Mouse (Mus musculus) liver, adult 2 months (tissue): ENCODE measurements around the gene Psmd13. TPM values are rescaled to one million over a fixed set of nuclear protein-coding genes. Genes with fewer than 3 reads are reported as not detected.

Experiments
- DNase-seq: peaks from one replicate; pipeline ENCODE4 v3.0.0-alpha.2; 2011; ENCODE audit warnings: low read depth, low spot score; ENCODE audit errors: extremely low read depth
- H3K27ac ChIP-seq: fragments of 200-500 bp; replicated peaks from 2 replicates; pipeline ENCODE4 v1.5.1; 2012; ENCODE audit warnings: low read depth, mild to moderate bottlenecking, control low read depth, inconsistent platforms, low read length; ENCODE audit not compliant: insufficient read depth
- H3K27me3 ChIP-seq: fragments of 200-500 bp; 2 replicates; pipeline ENCODE4 v1.6.1; 2012; ENCODE audit warnings: mild to moderate bottlenecking, moderate library complexity, low read length, inconsistent platforms; ENCODE audit not compliant: control insufficient read depth, insufficient read depth
- H3K36me3 ChIP-seq: fragments of 200-500 bp; 2 replicates; pipeline ENCODE4 v1.6.1; 2012; ENCODE audit warnings: low read length, inconsistent platforms; ENCODE audit not compliant: control insufficient read depth, insufficient read depth
- H3K4me1 ChIP-seq: fragments of 200-500 bp; 2 replicates; pipeline ENCODE4 v1.6.1; 2011; ENCODE audit warnings: low read length; ENCODE audit not compliant: control insufficient read depth, insufficient read depth
- H3K4me3 ChIP-seq: fragments of 200-500 bp; 2 replicates; pipeline ENCODE4 v1.5.1; 2011; ENCODE audit warnings: low read depth, mild to moderate bottlenecking, control low read depth, low read length, moderate library complexity; ENCODE audit not compliant: insufficient read depth
- H3K79me2 ChIP-seq: fragments of 200-500 bp; 2 replicates; pipeline ENCODE4 v1.6.1; 2012; ENCODE audit warnings: inconsistent platforms, mild to moderate bottlenecking, low read length, moderate library complexity; ENCODE audit not compliant: control insufficient read depth, insufficient read depth
- H3K9ac ChIP-seq: fragments of 200-500 bp; 2 replicates; pipeline ENCODE4 v1.6.1; 2012; ENCODE audit warnings: low read depth, mild to moderate bottlenecking, control low read depth, inconsistent platforms, low read length
- CTCF ChIP-seq: fragments of 200-500 bp; IDR thresholded peaks from 2 replicates; pipeline ENCODE4 v1.5.1; 2011; ENCODE audit warnings: low read depth, low read length, control low read depth
- POLR2A ChIP-seq: fragments of 200-500 bp; IDR thresholded peaks from 2 replicates; pipeline ENCODE4 v1.6.1; 2011; ENCODE audit warnings: low read length, control low read depth; ENCODE audit not compliant: insufficient read depth; ENCODE audit errors: extremely low read depth
- WGBS: fragments of 180-500 bp; shearing (Covaris S2); methylation state at CpG from one replicate; pipeline ENCODE4 v1.1.7; 2018; 5-methylcytosine and 5-hydroxymethylcytosine counted together
- polyA plus RNA-seq: library from polyadenylated mRNA; depleted of rRNA; stranded (reverse); fragments of >200 nt; gene quantifications from 2 replicates; pipeline ENCODE4 v1.2.3, GENCODE M21; 2012
- total RNA-seq: library from RNA; depleted of rRNA; stranded (reverse); fragments of >200 nt; gene quantifications from 2 replicates; pipeline ENCODE4 v1.2.3, GENCODE M21; 2014

Psmd13 gene
- total and polyA plus RNA-seq, 2 experiments = 51.1 to 102 TPM

DNA sequence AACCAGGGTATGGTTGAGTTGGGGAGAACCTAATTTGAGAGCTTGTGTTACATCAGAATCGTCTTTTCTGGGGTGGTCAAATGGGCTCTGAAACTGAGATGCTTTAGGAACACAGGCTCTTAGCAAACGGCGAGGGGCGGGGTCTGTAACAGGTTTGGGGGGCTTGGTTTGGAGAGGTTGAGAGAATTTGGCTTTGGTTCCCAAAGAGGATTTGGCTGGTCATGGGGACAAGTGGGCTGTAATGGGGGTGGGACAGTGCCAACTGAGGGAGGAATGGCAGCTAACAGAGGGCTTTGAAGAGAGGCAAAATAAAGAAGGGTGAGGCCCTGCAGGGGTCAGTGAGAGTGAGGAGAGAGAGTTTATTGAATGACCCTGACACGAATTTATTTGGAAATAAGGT lies 42.2 kb upstream of the Psmd13 start:
- H3K4me3 ChIP-seq = no peak overlapping the region
- H3K4me1 ChIP-seq = peaks cover 15% of the 10 kb centered on the region
- no peak for DNase-seq
- H3K27ac ChIP-seq = no peak overlapping the region
- TF ChIP-seq CTCF (no peak), POLR2A (no peak)
- 76% methylated on average over 5 of the region's 5 CpGs for WGBS
- H3K36me3 ChIP-seq = peaks cover 20% of the 10 kb centered on the region
- H3K9ac ChIP-seq = no peak overlapping the region
- H3K79me2 ChIP-seq = peaks cover 3% of the 10 kb centered on the region; the same call in 1 of the 2 replicates
- no peaks in the 10 kb centered on the region for H3K27me3 ChIP-seq

DNA sequence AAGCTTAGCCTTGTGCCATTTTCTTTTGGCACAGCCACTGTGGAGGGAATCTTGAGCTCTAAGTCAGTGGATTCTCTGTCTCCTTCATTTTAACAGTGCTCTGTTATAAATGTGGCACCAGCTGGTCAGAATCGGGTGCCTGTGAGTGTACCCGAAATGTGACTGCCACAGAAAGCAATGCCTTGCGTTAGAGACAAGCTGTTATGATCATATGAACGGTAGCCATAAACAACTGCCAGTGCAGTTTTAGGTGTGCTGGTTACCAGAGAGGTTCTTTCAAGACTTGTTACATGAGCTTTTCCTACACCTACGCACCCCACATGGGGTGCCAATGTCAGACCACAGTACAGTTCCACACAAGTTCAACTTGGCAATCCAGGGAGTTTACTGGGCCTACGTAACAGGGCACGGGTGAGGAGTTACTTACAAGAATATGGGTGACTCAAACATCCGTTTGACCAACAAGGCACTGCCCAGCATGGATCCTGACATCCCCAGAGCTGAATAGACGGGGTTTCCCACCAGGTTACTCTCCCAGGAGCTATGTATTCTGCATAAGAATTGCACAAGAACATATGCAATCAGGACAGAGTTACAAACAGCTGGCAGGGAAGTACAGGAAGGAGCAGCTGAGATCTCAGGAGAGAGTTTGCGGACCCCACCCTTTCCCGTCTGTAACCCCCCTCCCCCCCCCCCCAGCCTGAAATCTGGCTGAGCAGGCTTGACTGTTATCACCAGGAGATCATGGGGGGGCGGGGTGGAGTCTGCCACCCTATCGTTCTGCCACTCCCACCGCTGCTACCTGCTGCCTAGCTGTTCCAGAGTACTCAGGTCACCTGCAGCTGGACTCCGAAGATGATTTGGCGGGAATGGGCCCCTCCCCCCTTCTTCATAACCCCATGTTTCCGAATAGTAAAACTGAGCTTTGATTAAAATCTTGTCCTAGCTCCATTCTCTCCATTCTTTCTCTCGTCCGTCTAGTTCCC lies 40.7 kb upstream of the Psmd13 start:
- H3K4me3 ChIP-seq = no peak overlapping the region
- peaks cover 20% of the 10 kb centered on the region for H3K36me3 ChIP-seq
- peak; percentile 50 for DNase-seq
- 43% methylated on average over 19 of the region's 19 CpGs for whole genome bisulfite sequencing
- no peak for TF ChIP-seq CTCF
- no peak for TF ChIP-seq POLR2A
- no peak overlapping the region for H3K27ac ChIP-seq
- H3K79me2 ChIP-seq = peaks cover 3% of the 10 kb centered on the region; the same call in 1 of the 2 replicates
- no peaks in the 10 kb centered on the region for H3K27me3 ChIP-seq
- H3K4me1 ChIP-seq = peaks cover 15% of the 10 kb centered on the region
- H3K9ac ChIP-seq = no peak overlapping the region

DNA sequence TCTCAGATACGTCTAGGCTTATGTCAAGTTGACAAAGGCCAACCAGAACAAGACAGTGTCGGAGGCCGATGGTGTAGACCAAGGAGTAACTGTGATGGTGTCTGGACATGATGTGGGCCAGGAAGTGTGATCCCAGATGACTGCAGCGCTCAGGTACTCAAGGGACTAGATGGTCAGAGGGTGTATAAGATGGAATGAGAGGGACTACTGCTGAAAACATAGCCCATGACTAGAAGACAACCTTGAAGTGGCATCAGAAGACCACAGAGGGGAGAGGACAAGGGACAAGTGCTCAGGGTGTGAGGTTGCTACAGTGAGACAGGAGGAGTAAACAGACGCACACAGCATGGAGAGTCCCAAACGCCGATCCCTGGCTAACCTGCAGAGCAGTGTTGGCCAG lies 38.0 kb upstream of the Psmd13 start:
- H3K4me1 ChIP-seq = peaks cover 3% of the 10 kb centered on the region; the same call in 1 of the 2 replicates
- H3K36me3 ChIP-seq = 0 out of 2 replicates have a peak, but pooled peaks cover 3% of the 10 kb centered on the region
- H3K27ac ChIP-seq = no peak overlapping the region
- H3K4me3 ChIP-seq = no peak overlapping the region
- 77% methylated on average over 7 of the region's 7 CpGs for whole genome bisulfite sequencing
- no peaks in the 10 kb centered on the region for H3K79me2 ChIP-seq
- no peaks in the 10 kb centered on the region for H3K27me3 ChIP-seq
- no peak overlapping the region for H3K9ac ChIP-seq
- DNase-seq = no peak
- TF ChIP-seq CTCF (no peak), POLR2A (no peak)

DNA sequence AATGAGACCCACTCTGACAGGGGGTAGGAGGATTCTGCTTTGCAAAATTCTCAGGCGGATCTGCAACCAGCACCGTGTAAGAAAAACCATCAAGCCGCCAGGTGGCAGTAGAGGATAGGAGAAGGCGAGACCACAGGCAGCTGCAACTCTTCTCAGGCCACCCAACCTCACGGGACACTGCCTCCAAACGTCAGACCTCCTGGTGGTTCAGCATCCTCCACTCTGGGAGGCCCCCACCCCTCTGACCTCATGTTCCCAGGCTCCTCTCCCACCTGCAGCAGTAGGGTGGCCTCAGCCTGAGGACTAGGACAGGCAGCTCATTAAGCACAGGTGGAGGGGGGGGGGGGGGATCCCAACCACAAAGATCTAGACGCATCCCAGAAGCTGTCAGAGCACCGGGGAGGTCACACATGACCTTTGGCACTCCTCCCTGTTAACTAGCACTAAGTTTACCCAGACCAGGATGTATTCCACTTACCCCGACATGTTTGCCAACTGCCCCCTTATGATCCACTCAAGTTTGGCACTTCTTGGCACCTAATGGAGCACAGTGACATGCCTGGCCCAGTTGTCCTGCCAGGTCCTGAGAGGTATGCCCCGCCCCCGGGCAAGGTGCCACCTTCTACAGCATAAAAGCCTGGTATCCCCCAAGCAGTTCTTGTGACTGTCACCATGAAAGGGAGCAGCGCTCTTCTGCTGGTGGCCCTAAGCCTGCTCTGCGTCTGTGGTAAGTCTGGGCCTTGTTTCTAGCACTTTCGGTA lies 36.7 kb upstream of the Psmd13 start, which contains the start of gene Scgb1c1:
Scgb1c1 (plus strand) TSS at position 643 of the 761 bp plus-strand sequence.
- Histone ChIP-seq H3K4me3 (no peak within 1 kb of the TSS), H3K9ac (no peak within 1 kb of the TSS), H3K27me3 (no peaks in the 10 kb centered on the region), H3K4me1 (peaks cover 3% of the 10 kb centered on the region; the same call in 1 of the 2 replicates), H3K27ac (no peak within 1 kb of the TSS), H3K36me3 (no peaks in the 10 kb centered on the region), H3K79me2 (no peaks in the 10 kb centered on the region)
- DNase-seq = peak; percentile 73
- TF ChIP-seq CTCF = peak; percentile 94
- no peak for TF ChIP-seq POLR2A
- WGBS = 28% methylated on average over 14 of the region's 14 CpGs

DNA sequence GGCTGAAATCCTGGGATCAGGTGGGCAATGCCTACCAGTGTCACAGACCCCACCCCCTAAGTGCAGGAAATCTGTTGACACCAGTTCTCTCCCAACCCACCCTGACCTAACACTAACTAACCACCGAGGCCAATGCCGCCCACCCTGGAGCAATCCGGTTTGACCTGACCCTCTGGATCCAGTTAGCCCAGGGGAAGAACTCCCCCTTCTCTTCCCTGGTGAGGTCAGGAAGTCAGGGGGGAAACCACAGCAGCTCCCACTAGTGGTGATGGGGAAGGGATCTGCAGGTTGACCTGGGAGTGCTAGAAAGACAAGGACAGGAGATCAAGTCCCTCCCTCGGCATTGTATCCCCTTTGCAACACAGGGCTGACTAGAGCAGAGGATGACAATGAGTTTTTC lies 36.1 kb upstream of the Psmd13 start:
- 51% methylated on average over 4 of the region's 4 CpGs for WGBS
- Histone ChIP-seq H3K9ac (no peak overlapping the region), H3K4me1 (peaks cover 7% of the 10 kb centered on the region), H3K27me3 (no peaks in the 10 kb centered on the region), H3K36me3 (no peaks in the 10 kb centered on the region), H3K4me3 (no peak overlapping the region), H3K79me2 (no peaks in the 10 kb centered on the region), H3K27ac (no peak overlapping the region)
- no peak for DNase-seq
- TF ChIP-seq POLR2A (no peak), CTCF (no peak)
